Mouse (Mus musculus): Measurements from ENCODE around the gene Tcp10a. TPM values are rescaled to one million over a fixed set of nuclear protein-coding genes. Genes with fewer than 3 reads are reported as not detected.
"Not testable (repeated sequence)": the region's sequence is repeated elsewhere in the genome, so short reads cannot be mapped to it uniquely, and the experiment has no call there.

Gene Tcp10a
- polyA plus RNA-seq, 1 experiment from 2014 or later, result not detected

- WGBS (ENCODE audit: insufficient replicate concordance), result 45% methylated on average over 4 of the region's 5 CpGs
- H3K36me3 ChIP-seq (replicated peaks), result not testable (repeated sequence)
Measured at GRCm38 (mm10) chr17:7371879-7372278, 47.4 kb downstream of the Tcp10a start, which contains the start of gene Gm49630. Gene Gm49630 (minus strand): TSS chr17:7371979.

GRCm38 (mm10) chr17:7376951-7377700, 52.7 kb downstream of the Tcp10a start:
- not testable (repeated sequence) for H3K27ac ChIP-seq (replicated peaks); H3K9ac ChIP-seq; H3K36me3 ChIP-seq (replicated peaks); H3K9me3 ChIP-seq (replicated peaks); H3K4me3 ChIP-seq (replicated peaks); H3K4me1 ChIP-seq (replicated peaks); ATAC-seq (ENCODE audit: insufficient read depth); H3K27me3 ChIP-seq; H3K4me2 ChIP-seq
- WGBS (ENCODE audit: insufficient replicate concordance), result 100% methylated on average over 1 of the region's 3 CpGs

More at GRCm38 (mm10) chr17:7371879-7372278, 47.4 kb downstream of the Tcp10a start, which contains the start of gene Gm49630:
- not testable (repeated sequence) for H3K27ac ChIP-seq (replicated peaks); ATAC-seq (ENCODE audit: insufficient read depth); H3K4me2 ChIP-seq; H3K9me3 ChIP-seq (replicated peaks); H3K9ac ChIP-seq; H3K4me3 ChIP-seq (replicated peaks); H3K4me1 ChIP-seq (replicated peaks); H3K27me3 ChIP-seq

GRCm38 (mm10) chr17:7377907-7378306, 53.5 kb downstream of the Tcp10a start:
- H3K9ac ChIP-seq; H3K27me3 ChIP-seq; H3K4me3 ChIP-seq (replicated peaks); H3K9me3 ChIP-seq (replicated peaks); ATAC-seq (ENCODE audit: insufficient read depth); H3K4me2 ChIP-seq; H3K4me1 ChIP-seq (replicated peaks); H3K27ac ChIP-seq (replicated peaks); H3K36me3 ChIP-seq (replicated peaks): not testable (repeated sequence)
- 30% methylated on average over 2 of the region's 3 CpGs for WGBS (ENCODE audit: insufficient replicate concordance)

- not testable (repeated sequence) for H3K27me3 ChIP-seq; ATAC-seq (ENCODE audit: insufficient read depth)
Measured at GRCm38 (mm10) chr17:7382711-7383110, 58.3 kb downstream of the Tcp10a start.

GRCm38 (mm10) chr17:7383167-7384143, 59.0 kb downstream of the Tcp10a start:
- H3K27me3 ChIP-seq; H3K9ac ChIP-seq; H3K4me2 ChIP-seq; H3K4me3 ChIP-seq (replicated peaks); H3K36me3 ChIP-seq (replicated peaks); H3K27ac ChIP-seq (replicated peaks); H3K9me3 ChIP-seq (replicated peaks); H3K4me1 ChIP-seq (replicated peaks): not testable (repeated sequence)
- 55% methylated on average over 12 of the region's 13 CpGs for WGBS (ENCODE audit: insufficient replicate concordance)
- ATAC-seq (ENCODE audit: insufficient read depth), result peak; percentile 38

More at GRCm38 (mm10) chr17:7382711-7383110, 58.3 kb downstream of the Tcp10a start:
- H3K4me2 ChIP-seq; H3K9me3 ChIP-seq (replicated peaks); H3K27ac ChIP-seq (replicated peaks); H3K36me3 ChIP-seq (replicated peaks); H3K4me3 ChIP-seq (replicated peaks); H3K9ac ChIP-seq; H3K4me1 ChIP-seq (replicated peaks): not testable (repeated sequence)
- WGBS (ENCODE audit: insufficient replicate concordance), result 43% methylated on average over 1 of the region's 3 CpGs

GRCm38 (mm10) chr17:7385364-7385763, 60.9 kb downstream of the Tcp10a start, which contains the start of gene Unc93a2:
Gene Unc93a2 (minus strand): TSS chr17:7385464.
- not testable (repeated sequence) for H3K27me3 ChIP-seq; H3K4me1 ChIP-seq (replicated peaks); H3K9me3 ChIP-seq (replicated peaks); H3K9ac ChIP-seq; ATAC-seq (ENCODE audit: insufficient read depth); H3K4me2 ChIP-seq; H3K36me3 ChIP-seq (replicated peaks); H3K4me3 ChIP-seq (replicated peaks); H3K27ac ChIP-seq (replicated peaks)
- WGBS (ENCODE audit: insufficient replicate concordance), result 58% methylated on average over 3 of the region's 3 CpGs

- H3K36me3 ChIP-seq (replicated peaks); H3K9me3 ChIP-seq (replicated peaks); H3K27ac ChIP-seq (replicated peaks); H3K9ac ChIP-seq; H3K4me1 ChIP-seq (replicated peaks); H3K27me3 ChIP-seq; H3K4me3 ChIP-seq (replicated peaks); ATAC-seq (ENCODE audit: insufficient read depth); H3K4me2 ChIP-seq: not testable (repeated sequence)
- WGBS (ENCODE audit: insufficient replicate concordance), result 50% methylated on average over 8 of the region's 8 CpGs
Measured at GRCm38 (mm10) chr17:7386016-7386415, 61.6 kb downstream of the Tcp10a start.

GRCm38 (mm10) chr17:7388341-7388957, 64.0 kb downstream of the Tcp10a start:
- ATAC-seq (ENCODE audit: insufficient read depth); H3K9me3 ChIP-seq (replicated peaks); H3K27me3 ChIP-seq; H3K36me3 ChIP-seq (replicated peaks); H3K9ac ChIP-seq; H3K4me2 ChIP-seq; H3K4me3 ChIP-seq (replicated peaks); H3K4me1 ChIP-seq (replicated peaks); H3K27ac ChIP-seq (replicated peaks): not testable (repeated sequence)
- WGBS (ENCODE audit: insufficient replicate concordance), result no CpG with 5 or more reads among the region's 2 CpGs

- H3K9me3 ChIP-seq (replicated peaks); ATAC-seq (ENCODE audit: insufficient read depth); H3K9ac ChIP-seq; H3K27ac ChIP-seq (replicated peaks); H3K36me3 ChIP-seq (replicated peaks); H3K27me3 ChIP-seq; H3K4me2 ChIP-seq; H3K4me3 ChIP-seq (replicated peaks); H3K4me1 ChIP-seq (replicated peaks): not testable (repeated sequence)
- 58% methylated on average over 7 of the region's 8 CpGs for WGBS (ENCODE audit: insufficient replicate concordance)
Measured at GRCm38 (mm10) chr17:7388958-7389356, 64.5 kb downstream of the Tcp10a start.

GRCm38 (mm10) chr17:7389898-7390297, 65.5 kb downstream of the Tcp10a start:
- not testable (repeated sequence) for H3K4me2 ChIP-seq; H3K27me3 ChIP-seq; H3K27ac ChIP-seq (replicated peaks); H3K4me1 ChIP-seq (replicated peaks); ATAC-seq (ENCODE audit: insufficient read depth); H3K36me3 ChIP-seq (replicated peaks); H3K9me3 ChIP-seq (replicated peaks); H3K9ac ChIP-seq; H3K4me3 ChIP-seq (replicated peaks)
- 56% methylated on average over 7 of the region's 7 CpGs for WGBS (ENCODE audit: insufficient replicate concordance)

- not testable (repeated sequence) for H3K27ac ChIP-seq (replicated peaks); ATAC-seq (ENCODE audit: insufficient read depth); H3K27me3 ChIP-seq; H3K4me2 ChIP-seq; H3K4me1 ChIP-seq (replicated peaks); H3K9me3 ChIP-seq (replicated peaks); H3K9ac ChIP-seq; H3K4me3 ChIP-seq (replicated peaks); H3K36me3 ChIP-seq (replicated peaks)
- WGBS (ENCODE audit: insufficient replicate concordance), result 55% methylated on average over 7 of the region's 7 CpGs
Measured at GRCm38 (mm10) chr17:7395116-7395515, 70.7 kb downstream of the Tcp10a start.

All from liver, embryonic 15.5 days (tissue).